Mouse (Mus musculus) retina, postnatal 1 day (tissue): ENCODE data around the gene Aire.
A peak's percentile ranks its signal among the peaks of the same experiment; 100 is the strongest.
"Not testable (repeated sequence)": the region's sequence is repeated elsewhere in the genome, so short reads cannot be mapped to it uniquely, and the experiment has no call there.

Experiments used
- DNase-seq: peaks from one replicate; pipeline ENCODE4 v3.0.0-alpha.2; 2012

Aire gene

GRCm38 (mm10) chr10:78049519-78050035, 6.2 kb upstream of the Aire start:
- DNase-seq = no peak

DNA sequence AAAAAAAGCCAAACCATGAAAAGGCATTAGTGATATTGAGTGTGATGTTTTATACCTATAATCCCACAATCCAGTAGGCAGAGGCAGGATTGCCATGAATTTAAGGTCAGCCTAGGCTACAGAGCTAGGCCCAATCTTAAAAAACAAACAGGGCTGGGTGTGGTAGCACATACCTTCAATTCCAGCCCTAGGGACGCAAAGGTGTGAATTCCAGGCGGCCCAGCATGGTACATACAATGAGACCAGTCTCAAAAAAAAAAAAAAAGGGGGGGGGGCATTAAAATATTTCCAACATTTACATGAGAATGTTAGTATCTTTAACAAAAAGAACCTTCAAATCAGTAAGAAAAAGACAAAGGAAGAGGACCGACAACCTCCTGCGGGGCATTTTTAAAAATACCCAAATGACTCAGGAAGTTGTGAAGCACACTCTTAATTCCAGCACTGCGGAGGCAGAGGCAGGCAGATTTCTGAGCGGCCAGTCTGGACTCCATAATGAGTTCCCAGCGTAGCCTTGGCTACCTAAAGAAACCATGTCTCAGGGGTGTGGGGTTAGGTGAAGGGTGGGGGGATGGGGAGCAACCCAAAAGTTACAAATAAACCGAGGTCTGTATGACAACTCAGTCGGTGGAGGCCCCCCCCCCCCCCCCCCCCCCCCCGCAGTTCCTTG, 4.8 kb upstream of the Aire start:
- no peak for DNase-seq

DNA sequence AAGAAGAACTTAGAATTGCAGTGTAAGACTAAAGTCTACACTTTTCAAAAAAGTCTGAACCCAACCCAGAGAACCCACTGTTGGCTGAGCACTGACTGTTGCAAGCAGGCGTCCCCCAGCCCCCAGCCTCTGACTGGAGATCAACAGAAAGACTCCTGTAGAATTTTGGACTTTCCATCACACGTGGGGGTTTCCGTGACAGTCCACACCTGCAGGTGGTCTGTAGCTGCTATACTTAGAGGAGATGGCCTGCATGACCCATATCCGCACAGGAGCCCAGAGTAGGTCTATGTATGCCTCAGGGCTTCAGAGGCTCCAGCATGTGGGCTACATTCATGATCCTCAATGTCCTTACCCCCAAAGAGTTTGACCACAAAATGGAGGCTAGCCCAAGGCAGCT, 3.0 kb upstream of the Aire start:
- DNase-seq = no peak

DNA sequence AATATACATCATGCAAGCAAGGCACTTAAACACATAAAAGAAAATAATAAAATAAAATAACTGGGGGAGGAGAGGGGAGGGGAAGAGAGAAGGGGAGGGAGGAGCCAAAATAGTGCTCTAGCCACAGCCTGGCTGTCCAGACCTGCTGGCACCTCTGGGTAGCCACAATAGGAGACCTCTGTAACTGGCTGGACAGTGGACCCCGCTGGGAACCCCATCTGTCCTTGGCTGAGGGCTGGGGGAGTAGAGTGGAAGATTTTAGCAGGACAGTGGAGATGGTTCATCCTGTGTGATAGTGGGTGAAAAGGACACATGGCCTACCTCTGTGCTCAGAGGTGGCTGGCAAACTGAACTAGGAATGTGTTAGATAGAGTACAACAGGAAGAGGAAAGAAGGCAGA, 1.1 kb upstream of the Aire start:
- no peak for DNase-seq

DNA sequence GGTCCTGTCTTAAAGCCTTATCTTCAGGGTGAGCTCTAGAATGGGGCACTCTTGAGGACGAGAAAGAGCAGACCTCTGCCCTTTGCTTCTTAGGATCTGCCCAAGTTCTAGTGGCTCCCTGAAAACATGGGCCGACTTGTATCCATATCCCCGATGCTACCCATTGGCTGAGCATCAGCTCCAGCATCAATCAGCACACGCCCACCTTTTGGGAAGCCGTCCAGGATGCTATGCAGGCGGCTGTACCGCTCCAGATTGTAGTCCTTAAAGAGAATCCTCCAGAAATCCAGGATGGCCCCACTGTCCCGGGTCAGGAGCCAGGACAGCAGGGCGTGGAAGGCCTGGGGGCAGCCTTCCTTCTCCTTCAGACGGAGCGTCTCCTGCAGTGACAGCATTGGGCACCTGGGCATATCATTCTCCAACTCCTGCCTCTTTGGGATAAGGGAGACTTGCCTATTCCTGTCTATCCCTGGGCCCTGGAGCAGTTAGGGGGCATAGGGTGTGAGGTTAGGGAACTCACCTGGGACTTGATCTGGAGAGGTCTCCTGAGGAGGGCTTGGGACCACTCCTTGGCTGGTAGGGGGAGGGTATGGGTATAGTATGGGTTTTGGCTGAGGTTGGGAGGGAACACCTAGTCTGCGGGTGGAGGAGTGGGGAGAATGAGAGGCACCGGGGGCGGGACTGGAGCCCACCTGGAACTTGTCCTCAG, 559 bp downstream of the Aire start:
- DNase-seq = no peak

DNA sequence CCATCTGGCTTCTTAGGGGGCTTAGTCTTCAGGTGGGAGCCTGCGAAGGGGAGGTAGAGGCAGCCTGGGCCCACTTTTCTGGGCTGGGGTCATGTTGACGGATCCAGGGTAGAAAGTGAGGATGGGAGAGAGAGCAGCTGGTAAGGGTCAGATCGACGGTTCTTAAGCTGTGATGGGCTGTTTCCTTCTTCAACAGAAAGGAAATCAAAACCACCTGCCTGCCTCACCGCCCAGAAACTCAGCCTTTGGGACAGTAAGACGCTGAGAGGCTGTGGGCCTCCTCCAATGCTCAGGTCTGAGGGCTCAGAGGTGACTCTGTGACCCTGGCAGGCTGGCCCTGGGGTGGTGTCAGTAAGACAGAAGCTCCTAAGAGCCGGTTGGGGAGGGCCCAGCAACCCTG, 1.3 kb downstream of the Aire start:
- no peak for DNase-seq

- DNase-seq = no peak
Measured at GRCm38 (mm10) chr10:78041647-78042046, 1.8 kb downstream of the Aire start, which contains the start of gene Dnmt3l. TSS of gene Dnmt3l (plus strand) at chr10:78041947.

DNA sequence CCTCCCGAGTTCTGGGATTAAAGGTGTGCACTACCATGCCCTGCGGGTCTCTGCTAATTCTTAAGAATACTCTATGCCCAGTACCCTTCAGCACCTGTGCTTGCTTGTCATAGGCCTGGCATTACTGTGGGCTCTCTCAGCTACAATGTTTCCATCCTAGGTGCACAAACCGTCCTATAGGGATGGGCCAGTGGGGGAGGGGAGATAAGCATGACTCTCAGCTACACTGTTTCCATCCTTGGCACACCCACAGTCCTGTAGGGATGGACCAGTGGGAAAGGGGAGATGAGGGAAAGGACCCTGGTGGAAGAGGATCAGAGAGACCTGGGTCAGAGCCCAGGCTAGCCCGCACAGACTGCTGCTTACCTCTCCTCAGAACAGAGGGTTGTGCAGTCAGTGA, 6.3 kb downstream of the Aire start:
- no peak for DNase-seq

DNA sequence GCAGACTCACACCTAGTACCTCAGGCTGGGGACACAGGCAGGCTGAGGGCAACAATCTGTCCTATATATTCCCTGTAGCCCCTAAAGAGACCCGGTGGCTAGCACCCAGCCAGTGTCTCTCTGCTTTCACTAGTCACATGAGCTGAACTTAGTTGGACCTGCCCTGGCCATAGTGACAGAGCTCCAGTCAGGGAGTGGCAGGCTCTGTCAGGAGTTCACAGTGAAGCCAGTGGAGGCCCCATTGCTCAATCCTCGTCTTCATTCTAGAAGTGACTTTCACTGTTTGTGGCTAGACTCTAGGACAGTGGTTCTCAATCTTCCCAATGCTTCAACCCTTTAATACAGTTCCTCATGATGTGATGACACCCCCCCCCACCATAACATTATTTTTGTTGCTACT, 11.4 kb downstream of the Aire start:
- no peak for DNase-seq

- DNase-seq = no peak
Measured at GRCm38 (mm10) chr10:78029080-78029479, 14.3 kb downstream of the Aire start.

- DNase-seq = peak; percentile 86
Measured at GRCm38 (mm10) chr10:78028129-78028528, 15.3 kb downstream of the Aire start.

DNA sequence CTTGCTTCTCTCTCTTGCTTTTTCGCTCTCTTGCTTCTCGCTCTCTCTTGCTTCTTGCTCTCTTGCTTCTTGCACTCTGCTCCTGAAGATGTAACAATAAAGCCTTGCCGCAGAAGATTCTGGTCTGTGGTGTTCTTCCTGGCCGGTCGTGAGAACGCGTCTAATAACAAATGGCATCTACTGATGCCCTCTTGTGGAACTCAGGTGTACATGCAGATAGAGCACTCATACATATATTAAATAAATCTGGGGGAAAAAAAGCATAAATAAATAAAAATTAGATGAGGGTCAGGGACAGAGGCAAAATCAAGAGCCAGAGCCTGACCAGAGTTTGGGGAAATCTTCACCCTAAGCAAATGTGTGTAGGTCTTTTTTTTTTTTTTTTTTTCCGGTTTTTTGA, 18.0 kb downstream of the Aire start:
- DNase-seq = not testable (repeated sequence)

GRCm38 (mm10) chr10:78019984-78020383, 23.4 kb downstream of the Aire start:
- DNase-seq = not testable (repeated sequence)

DNA sequence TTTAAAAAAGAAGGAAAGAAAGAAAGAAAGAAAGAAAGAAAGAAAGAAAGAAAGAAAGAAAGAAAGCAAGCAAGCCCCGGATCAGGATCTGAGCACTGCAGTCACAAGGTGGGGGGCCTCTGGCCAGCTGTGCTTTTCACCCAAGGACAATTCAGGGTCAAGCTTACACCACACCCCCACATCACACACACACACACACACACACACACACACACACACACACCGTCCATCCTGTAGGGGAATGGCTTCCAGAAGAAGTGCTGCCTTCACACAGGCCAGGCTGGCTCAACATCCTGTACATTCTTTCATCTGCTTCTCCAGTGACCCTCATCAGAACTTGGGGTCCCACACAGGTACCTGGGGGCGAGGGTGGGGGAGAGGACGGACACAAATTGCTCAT, 24.1 kb downstream of the Aire start:
- no peak for DNase-seq

DNA sequence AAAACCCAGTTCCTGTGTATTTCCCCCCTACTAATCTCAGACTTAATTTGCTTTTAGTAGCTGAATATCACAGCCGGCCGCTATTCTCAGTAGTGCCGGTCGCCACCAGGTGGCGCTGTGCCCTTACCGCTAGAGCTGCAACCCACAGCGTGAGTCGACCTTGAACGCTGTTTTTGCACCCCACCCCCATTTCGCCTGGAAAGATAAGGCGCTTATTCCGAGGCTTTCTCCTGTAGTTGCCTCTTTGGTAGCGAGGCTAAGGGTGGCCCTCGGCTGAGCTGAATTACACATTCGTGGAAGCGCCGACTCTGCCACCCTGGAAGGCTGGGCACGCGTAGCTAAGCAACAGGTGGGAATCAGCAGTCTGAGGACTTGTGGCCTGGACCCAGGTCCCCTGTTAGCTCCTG, 24.6 kb downstream of the Aire start:
- DNase-seq = peak; percentile 91

DNA sequence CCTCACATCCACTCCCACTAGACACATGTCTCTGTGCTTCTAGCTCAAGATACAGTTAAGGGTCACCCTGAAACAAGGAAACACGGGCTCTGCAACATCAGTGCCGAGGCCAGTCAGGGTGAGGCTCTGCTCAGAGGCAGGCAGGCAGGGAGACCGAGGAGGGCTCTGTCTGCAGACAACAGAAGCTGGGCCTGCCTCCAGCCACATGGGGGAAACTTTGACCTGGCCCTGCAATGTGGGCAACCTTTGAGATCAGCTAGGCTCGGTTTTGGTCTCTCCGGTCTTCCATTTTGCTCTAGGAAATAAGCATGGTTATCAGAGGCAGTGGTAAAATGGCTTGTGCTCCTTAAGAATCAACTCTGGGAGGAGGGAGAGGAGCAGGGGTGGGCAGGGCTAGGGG, 27.0 kb downstream of the Aire start:
- no peak for DNase-seq

- DNase-seq = no peak
Measured at GRCm38 (mm10) chr10:78015489-78015888, 27.9 kb downstream of the Aire start.

GRCm38 (mm10) chr10:78012661-78013495, 30.5 kb downstream of the Aire start:
- DNase-seq = no peak

DNA sequence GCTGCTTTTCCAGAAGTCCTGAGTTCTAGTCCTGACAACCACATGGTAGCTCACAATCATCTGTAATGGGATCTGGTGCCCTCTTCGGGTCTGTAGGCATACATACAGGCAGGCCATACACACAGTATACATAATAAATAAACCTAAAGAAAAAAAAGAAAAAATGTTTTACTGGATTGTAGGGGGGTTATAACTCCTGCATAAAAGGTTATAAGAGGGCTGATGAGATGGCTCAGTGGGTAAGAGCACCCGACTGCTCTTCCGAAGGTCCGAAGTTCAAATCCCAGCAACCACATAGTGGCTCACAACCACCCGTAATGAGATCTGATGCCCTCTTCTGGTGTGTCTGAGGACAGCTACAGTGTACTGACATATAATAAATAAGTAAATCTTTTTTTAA, 32.3 kb downstream of the Aire start:
- not testable (repeated sequence) for DNase-seq

- no peak for DNase-seq
Measured at GRCm38 (mm10) chr10:78010335-78010734, 33.1 kb downstream of the Aire start.

DNA sequence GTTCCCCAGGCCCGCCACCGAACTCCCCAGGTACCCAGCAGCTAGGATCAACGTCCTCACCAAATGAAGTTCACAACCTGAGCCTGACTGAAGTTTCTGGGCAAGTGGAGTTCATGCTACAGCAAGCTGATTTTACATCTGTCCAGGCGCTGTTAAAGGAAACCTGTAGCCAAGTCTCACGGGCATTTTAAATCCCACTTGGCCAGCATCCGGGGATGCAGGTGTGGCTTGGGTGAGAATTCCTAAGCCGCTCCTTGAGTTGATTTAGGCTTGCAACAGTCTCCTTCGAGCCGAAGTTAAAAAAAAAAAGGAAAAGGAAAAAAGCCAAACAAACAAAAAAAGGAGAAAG, 33.5 kb downstream of the Aire start, which contains the start of gene Pfkl:
TSS of gene Pfkl (minus strand) at position 139 of the 349 bp plus-strand sequence.
- DNase-seq = no peak

GRCm38 (mm10) chr10:78009184-78009944, 34.0 kb downstream of the Aire start:
- DNase-seq = peak; percentile 96

DNA sequence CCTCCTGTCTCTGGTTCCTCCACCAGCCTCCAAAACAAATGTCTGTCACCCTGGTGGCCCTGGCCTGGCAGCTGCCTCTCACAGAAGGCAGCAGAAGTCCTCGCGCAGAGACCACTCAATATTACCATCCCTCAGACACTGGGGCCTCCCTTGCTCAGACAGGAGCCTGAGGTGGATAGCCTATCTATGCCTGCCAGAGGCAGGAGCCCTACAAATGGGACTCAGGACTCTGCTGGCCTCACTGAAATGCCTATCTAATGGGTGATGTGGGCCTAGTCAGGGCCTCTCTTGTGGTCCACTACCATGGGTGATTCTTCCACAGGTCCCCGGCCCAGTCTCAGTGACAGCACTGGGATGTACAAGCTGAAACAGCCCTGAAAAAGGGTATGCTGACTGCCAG, 35.2 kb downstream of the Aire start:
- no peak for DNase-seq
